Mouse (Mus musculus) heart, embryonic 13.5 days (tissue): Measurements from ENCODE around the gene G6pc3. TPM values are rescaled to one million over a fixed set of nuclear protein-coding genes. Genes with fewer than 3 reads are reported as not detected.
A peak's percentile ranks its signal among the peaks of the same experiment; 100 is the strongest.

Source experiments
- ATAC-seq: fragments of 200-750 bp; cut with Nextera tagmentation; 2 replicates; pipeline ENCODE4 v1.8.0; 2017; ENCODE audit warnings: moderate TSS enrichment; ENCODE audit not compliant: insufficient number of reproducible peaks, low FRiP score, low TSS enrichment; ENCODE audit errors: extremely low read depth
- H3K27ac ChIP-seq: fragments of 300-500 bp; sonication (generic); replicated peaks from 2 replicates; pipeline ENCODE4 v1.5.1; 2015; ENCODE audit warnings: moderate library complexity, mild to moderate bottlenecking, inconsistent platforms
- H3K27me3 ChIP-seq: fragments of 300-500 bp; sonication (generic); replicated peaks from 2 replicates; pipeline ENCODE4 v1.6.1; 2015; ENCODE audit warnings: mild to moderate bottlenecking, inconsistent platforms
- H3K36me3 ChIP-seq: fragments of 300-500 bp; sonication (generic); 2 replicates; pipeline ENCODE4 v1.6.1; 2015; ENCODE audit warnings: mild to moderate bottlenecking, inconsistent platforms
- H3K4me1 ChIP-seq: fragments of 300-500 bp; sonication (generic); 2 replicates; pipeline ENCODE4 v1.6.1; 2015; ENCODE audit warnings: inconsistent platforms
- H3K4me2 ChIP-seq: fragments of 300-500 bp; sonication (generic); 2 replicates; pipeline ENCODE4 v1.6.1; 2015; ENCODE audit warnings: inconsistent platforms, mild to moderate bottlenecking, moderate library complexity
- H3K4me3 ChIP-seq: fragments of 300-500 bp; sonication (generic); 2 replicates; pipeline ENCODE4 v1.5.1; 2015; ENCODE audit warnings: moderate library complexity, mild to moderate bottlenecking, inconsistent platforms
- H3K9ac ChIP-seq: fragments of 300-500 bp; sonication (generic); 2 replicates; pipeline ENCODE4 v1.6.1; 2015; ENCODE audit warnings: inconsistent platforms, mild to moderate bottlenecking, moderate library complexity
- H3K9me3 ChIP-seq: fragments of 300-500 bp; sonication (generic); 2 replicates; pipeline ENCODE4 v1.6.1; 2016; ENCODE audit warnings: inconsistent platforms
- WGBS: fragments of 180-500 bp; shearing (Covaris S2); methylation state at CpG from one replicate; pipeline ENCODE4 v1.1.7; 2015; ENCODE audit warnings: mixed read lengths; 5-methylcytosine and 5-hydroxymethylcytosine counted together
- microRNA-seq: library from miRNA; unstranded; fragments of <30 nt; microRNA quantifications from one replicate; pipeline ENCODE4, GENCODE M21; 2016
- polyA plus RNA-seq: library from polyadenylated mRNA; unstranded; fragments of >200 nt; fragmentation: Nextera tagmentation; extraction: Ambion mirVana; gene quantifications from 2 replicates; pipeline ENCODE4 v1.2.1, GENCODE M21; 2015

G6pc3 gene
- polyA plus RNA-seq, 1 experiment from 2014 or later, result 25.6 TPM

DNA sequence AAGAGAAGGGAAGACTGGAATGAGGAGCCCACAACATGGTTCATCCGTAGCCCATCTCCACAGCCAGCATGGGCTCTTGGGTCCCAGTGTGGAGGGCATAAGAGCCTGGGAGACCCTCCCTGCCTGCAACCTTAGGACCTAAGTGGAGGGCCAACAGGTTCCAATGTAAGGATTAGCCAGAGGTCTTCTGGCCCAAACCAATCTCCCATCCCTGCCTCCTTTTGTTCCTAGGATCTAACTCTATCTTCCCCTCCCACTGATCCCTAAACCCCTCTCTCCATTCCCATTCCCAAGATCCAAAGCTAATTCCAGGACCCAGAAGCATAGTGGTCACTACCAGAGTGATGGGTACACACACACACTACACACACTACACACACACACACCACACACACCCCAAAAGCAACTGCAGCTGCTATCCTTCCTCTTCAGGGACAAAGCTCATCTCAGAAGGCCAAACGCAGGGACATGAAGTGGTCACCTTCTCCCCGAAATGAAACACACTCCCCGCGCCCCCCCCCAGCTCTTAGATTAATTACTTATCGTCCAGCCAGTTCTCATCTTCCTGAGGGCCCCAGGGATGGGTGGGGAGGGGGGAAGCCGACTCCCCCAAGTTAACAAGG, 39.3 kb downstream of the G6pc3 start:
- H3K27ac ChIP-seq, result peak overlapping the region; percentile 90
- H3K36me3 ChIP-seq, result peaks cover 5% of the 10 kb centered on the region; the same call in 1 of the 2 replicates
- no peak for ATAC-seq
- H3K4me1 ChIP-seq, result peaks cover 63% of the 10 kb centered on the region
- H3K4me3 ChIP-seq, result peak overlapping the region; percentile 84
- WGBS, result 8% methylated on average over 7 of the region's 7 CpGs
- peak overlapping the region; percentile 98 for H3K9ac ChIP-seq
- H3K4me2 ChIP-seq, result peak overlapping the region; percentile 91
- no peaks in the 10 kb centered on the region for H3K27me3 ChIP-seq
- no peaks in the 10 kb centered on the region for H3K9me3 ChIP-seq

DNA sequence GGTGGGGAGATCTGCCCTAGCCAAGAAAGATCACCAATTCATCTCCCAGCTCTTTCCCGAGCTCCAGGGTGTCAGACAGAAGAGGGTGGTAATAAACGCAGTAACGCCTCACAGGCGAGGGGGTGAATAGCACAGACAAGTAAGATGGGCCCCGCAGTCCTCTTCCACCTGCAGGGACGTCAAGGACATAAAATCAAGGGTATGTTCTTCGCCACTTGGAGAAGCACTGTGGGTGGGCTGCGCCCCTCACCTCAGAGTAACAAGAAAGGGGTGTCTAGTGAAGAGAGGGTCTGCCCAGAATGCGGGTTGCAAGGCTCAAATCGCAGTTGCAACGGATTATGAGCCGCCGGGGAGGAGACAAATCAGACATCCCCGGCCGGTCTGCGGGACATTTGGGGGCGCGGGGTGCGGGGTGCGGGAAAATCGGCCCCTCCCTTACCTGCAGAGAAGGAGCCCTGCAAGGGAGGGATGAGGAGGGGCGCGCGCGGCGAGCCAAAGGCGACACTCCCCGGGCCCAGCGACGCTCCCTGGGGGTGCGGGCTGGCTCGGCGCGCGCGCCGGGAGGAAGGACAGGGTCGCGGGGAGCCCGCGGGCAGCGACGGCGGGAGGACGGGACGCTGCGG, 40.0 kb downstream of the G6pc3 start:
- Histone ChIP-seq H3K27me3 (no peaks in the 10 kb centered on the region), H3K27ac (peak overlapping the region; percentile 90), H3K4me2 (peak overlapping the region; percentile 91), H3K4me3 (peak overlapping the region; percentile 84), H3K9ac (peak overlapping the region; percentile 98), H3K36me3 (no peaks in the 10 kb centered on the region), H3K4me1 (peaks cover 57% of the 10 kb centered on the region), H3K9me3 (no peaks in the 10 kb centered on the region)
- WGBS, result 1% methylated on average over 47 of the region's 47 CpGs
- ATAC-seq, result peak; percentile 40

DNA sequence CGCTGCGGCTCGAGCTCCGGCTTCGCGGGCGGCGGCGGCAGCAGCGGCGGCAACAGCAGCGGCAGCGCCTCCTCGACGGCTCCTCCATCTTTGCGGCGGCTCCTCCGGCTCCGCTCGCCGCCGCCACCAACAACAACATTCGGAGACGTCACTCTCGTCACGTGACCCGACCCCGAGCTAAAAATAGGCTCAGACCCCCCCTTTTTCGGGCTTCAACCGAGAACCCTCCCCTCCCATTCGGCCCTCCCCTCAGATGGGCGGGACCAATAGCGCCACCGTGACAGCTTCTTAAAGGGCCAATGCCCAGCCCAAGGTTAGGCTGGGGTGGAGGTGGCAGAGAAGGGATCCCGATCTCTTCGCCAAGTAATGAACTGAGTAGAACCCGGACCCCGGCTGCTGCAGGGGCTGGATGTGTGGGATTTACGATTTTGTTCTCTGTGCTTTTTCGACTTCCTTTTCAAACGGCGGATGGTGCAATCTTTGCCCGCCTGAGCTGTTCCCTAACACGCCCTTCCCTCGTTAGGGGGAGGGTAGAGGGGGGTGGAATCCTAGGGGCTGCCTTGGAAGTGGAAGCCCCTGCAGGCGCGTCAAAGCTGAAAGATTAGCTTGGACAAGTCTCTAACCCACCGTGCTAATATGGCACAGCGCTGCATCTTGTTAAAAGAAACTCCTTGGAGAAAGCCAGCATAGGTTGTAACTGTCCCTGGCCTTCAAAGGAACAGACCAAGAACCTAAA, 40.8 kb downstream of the G6pc3 start, which contains the start of gene Hdac5:
Gene Hdac5 (minus strand): TSS at position 161 of the 736 bp plus-strand sequence.
- Histone ChIP-seq H3K4me1 (peaks cover 49% of the 10 kb centered on the region), H3K9ac (peak within 1 kb of the TSS; percentile 98), H3K27ac (peak within 1 kb of the TSS; percentile 90), H3K4me2 (peak within 1 kb of the TSS; percentile 91), H3K27me3 (no peaks in the 10 kb centered on the region), H3K9me3 (no peaks in the 10 kb centered on the region), H3K36me3 (no peaks in the 10 kb centered on the region), H3K4me3 (peak within 1 kb of the TSS; percentile 84)
- whole genome bisulfite sequencing, result under 1% methylated on average over 42 of the region's 49 CpGs
- peak; percentile 89 for ATAC-seq

DNA sequence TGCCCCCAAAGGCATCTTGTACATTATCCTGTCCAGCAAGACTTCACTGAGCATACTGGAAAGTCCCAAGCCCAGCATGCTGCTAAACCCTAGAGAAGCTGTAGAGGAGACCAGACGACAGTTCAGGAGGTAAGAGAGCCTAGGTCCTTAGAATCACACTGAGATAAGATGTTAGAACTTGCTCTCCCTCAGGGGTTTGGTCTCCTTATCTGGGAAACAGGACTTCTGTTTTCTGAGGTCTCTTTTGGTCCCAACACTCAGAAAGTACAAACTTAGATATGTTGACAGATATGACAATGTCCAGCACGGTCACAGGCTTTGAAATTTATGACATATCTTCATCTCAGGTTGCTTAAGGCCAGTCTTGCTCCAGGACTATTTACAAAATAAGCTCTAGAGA, 46.6 kb downstream of the G6pc3 start:
- no peak overlapping the region for H3K4me2 ChIP-seq
- H3K4me1 ChIP-seq, result peaks cover 3% of the 10 kb centered on the region; the same call in 1 of the 2 replicates
- no peaks in the 10 kb centered on the region for H3K9me3 ChIP-seq
- H3K27ac ChIP-seq, result no peak overlapping the region
- ATAC-seq, result no peak
- 26% methylated on average over 2 of the region's 2 CpGs for WGBS
- H3K27me3 ChIP-seq, result 0 out of 2 replicates have a peak, but pooled peaks cover 4% of the 10 kb centered on the region
- H3K36me3 ChIP-seq, result no peaks in the 10 kb centered on the region
- H3K9ac ChIP-seq, result no peak overlapping the region
- H3K4me3 ChIP-seq, result no peak overlapping the region

DNA sequence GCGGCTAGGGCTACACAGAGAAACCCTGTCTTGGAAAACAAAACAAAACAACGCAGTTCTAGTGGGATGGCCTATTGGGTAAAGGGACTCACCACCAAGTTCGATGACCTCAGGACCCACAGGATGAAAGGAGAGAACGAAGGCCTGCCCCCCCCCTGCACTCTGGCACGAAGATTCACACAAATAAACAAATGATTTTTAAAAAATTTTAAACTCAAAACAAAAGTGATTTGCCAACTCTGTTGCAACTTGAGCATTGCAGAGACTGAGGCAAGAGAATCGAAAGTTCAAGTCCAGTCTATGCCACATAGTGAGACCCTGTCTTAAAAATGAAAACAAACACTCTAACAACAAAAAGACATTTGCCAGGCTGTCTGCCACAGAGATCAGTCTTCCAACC, 51.2 kb downstream of the G6pc3 start:
- no peaks in the 10 kb centered on the region for H3K9me3 ChIP-seq
- H3K9ac ChIP-seq, result no peak overlapping the region
- no peak for ATAC-seq
- H3K4me1 ChIP-seq, result peaks cover 16% of the 10 kb centered on the region
- H3K4me3 ChIP-seq, result no peak overlapping the region
- H3K36me3 ChIP-seq, result no peaks in the 10 kb centered on the region
- 0 out of 2 replicates have a peak, but pooled peaks cover 4% of the 10 kb centered on the region for H3K27me3 ChIP-seq
- no peak overlapping the region for H3K27ac ChIP-seq
- WGBS, result 77% methylated on average over 6 of the region's 6 CpGs
- no peak overlapping the region for H3K4me2 ChIP-seq

DNA sequence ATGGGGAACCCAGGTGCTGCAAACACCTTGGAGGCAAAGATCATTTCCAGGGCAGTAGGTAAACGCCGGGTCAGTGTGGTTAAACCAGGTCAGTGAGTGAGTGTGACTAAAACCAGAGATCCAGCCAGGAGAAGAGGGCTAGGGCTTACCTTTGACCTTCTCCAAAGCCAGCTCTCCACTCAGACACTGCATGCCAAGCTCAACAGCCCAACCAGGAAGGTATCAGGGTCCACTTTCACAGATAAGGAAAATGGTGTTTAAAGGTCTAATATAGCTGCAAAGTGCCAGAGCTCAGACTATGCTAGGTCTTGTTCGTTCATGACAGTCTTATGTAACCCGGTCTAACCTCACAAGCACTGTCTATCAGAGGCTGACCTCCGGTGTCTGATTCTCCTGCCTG, 51.8 kb downstream of the G6pc3 start:
- H3K9me3 ChIP-seq, result no peaks in the 10 kb centered on the region
- WGBS, result 65% methylated on average over 5 of the region's 5 CpGs
- no peak for ATAC-seq
- no peak overlapping the region for H3K9ac ChIP-seq
- peaks cover 15% of the 10 kb centered on the region for H3K4me1 ChIP-seq
- no peaks in the 10 kb centered on the region for H3K36me3 ChIP-seq
- H3K4me3 ChIP-seq, result no peak overlapping the region
- H3K27ac ChIP-seq, result no peak overlapping the region
- 0 out of 2 replicates have a peak, but pooled peaks cover 4% of the 10 kb centered on the region for H3K27me3 ChIP-seq
- no peak overlapping the region for H3K4me2 ChIP-seq

DNA sequence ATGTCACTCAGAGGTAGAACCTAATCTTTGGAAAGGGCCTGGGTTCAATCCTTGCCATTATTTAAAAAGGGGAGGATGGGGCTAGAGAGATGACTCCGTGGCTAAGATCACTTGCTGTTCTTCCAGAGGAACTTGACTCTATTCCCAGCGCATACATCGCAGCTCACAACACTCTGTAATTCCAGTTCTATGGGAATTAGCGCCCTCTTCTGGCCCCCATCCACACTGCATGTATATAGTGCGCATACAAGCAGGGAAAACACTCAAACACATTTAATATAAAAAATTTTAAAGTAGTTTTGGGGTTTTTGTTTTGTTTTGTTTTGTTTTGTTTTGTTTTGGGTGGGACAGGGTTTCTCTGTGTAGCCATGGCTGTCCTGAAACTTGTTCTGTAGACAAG, 52.5 kb downstream of the G6pc3 start:
- Histone ChIP-seq H3K4me1 (peaks cover 15% of the 10 kb centered on the region), H3K4me3 (no peak overlapping the region), H3K36me3 (no peaks in the 10 kb centered on the region), H3K9me3 (no peaks in the 10 kb centered on the region), H3K27me3 (0 out of 2 replicates have a peak, but pooled peaks cover 4% of the 10 kb centered on the region), H3K27ac (no peak overlapping the region), H3K9ac (no peak overlapping the region), H3K4me2 (no peak overlapping the region)
- WGBS, result 51% methylated on average over 5 of the region's 5 CpGs
- ATAC-seq, result no peak

Small RNA genes lying within 50 kb of the gene (microRNA-seq; reads per million reads assigned to microRNA genes)
- 1.8 reads per million for gene Mir8101

Other genes starting within 250 kb of the G6pc3 start
- 0.87 and 1.8 TPM in 2 replicates for gene Sost, start 222.6 kb upstream of the G6pc3 start, polyA plus RNA-seq
- gene Cfap97d1, start 205.3 kb upstream of the G6pc3 start, polyA plus RNA-seq, result not detected in 2 replicates
- gene Dusp3, start 202.6 kb upstream of the G6pc3 start, polyA plus RNA-seq, result 50.3 and 53.6 TPM in 2 replicates
- gene Mpp3, start 161.2 kb upstream of the G6pc3 start, polyA plus RNA-seq, result 2.9 and 3.8 TPM in 2 replicates
- gene Cd300lg, start 148.1 kb upstream of the G6pc3 start, polyA plus RNA-seq, result 2.7 and 2.9 TPM in 2 replicates
- gene Mpp2, start 101.1 kb upstream of the G6pc3 start, polyA plus RNA-seq, result 10.6 and 11.0 TPM in 2 replicates
- not detected in 2 replicates for gene Ppy, start 88.3 kb upstream of the G6pc3 start, polyA plus RNA-seq
- 1.2 TPM in 1 of 2 replicates, not detected in the other for gene Pyy, start 81.8 kb upstream of the G6pc3 start, polyA plus RNA-seq
- gene Nags, start 44.1 kb upstream of the G6pc3 start, polyA plus RNA-seq, result 0.33 TPM in 1 of 2 replicates, not detected in the other
- gene Tmem101, start 33.2 kb upstream of the G6pc3 start, polyA plus RNA-seq, result 32.4 and 38.4 TPM in 2 replicates
- gene Lsm12, start 4.3 kb upstream of the G6pc3 start, polyA plus RNA-seq, result 80.7 and 97.0 TPM in 2 replicates
- 82.9 and 89.4 TPM in 2 replicates for gene Hdac5, start 40.5 kb downstream of the G6pc3 start, polyA plus RNA-seq
- gene BC030867, start 59.3 kb downstream of the G6pc3 start, polyA plus RNA-seq, result 12.3 and 13.5 TPM in 2 replicates
- gene Asb16, start 79.1 kb downstream of the G6pc3 start, polyA plus RNA-seq, result 0.09 TPM in 1 of 2 replicates, not detected in the other
- gene Tmub2, start 95.3 kb downstream of the G6pc3 start, polyA plus RNA-seq, result 36.8 and 41.2 TPM in 2 replicates
- 8.5 and 9.2 TPM in 2 replicates for gene Atxn7l3, start 107.0 kb downstream of the G6pc3 start, polyA plus RNA-seq
- gene Ubtf, start 130.1 kb downstream of the G6pc3 start, polyA plus RNA-seq, result 51.1 and 53.1 TPM in 2 replicates
- 47.2 and 59.5 TPM in 2 replicates for gene Slc4a1, start 176.6 kb downstream of the G6pc3 start, polyA plus RNA-seq
- gene Rundc3a, start 203.8 kb downstream of the G6pc3 start, polyA plus RNA-seq, result 1.1 and 1.7 TPM in 2 replicates
- 287 and 294 TPM in 2 replicates for gene Slc25a39, start 218.3 kb downstream of the G6pc3 start, polyA plus RNA-seq
- gene Grn, start 240.7 kb downstream of the G6pc3 start, polyA plus RNA-seq, result 220 and 224 TPM in 2 replicates